Mouse (Mus musculus) hematopoietic multipotent progenitor cell, adult 10-12 weeks (in vitro differentiated cells): Measurements from ENCODE around the gene Csnka2ip. TPM values are rescaled to one million over a fixed set of nuclear protein-coding genes. Genes with fewer than 3 reads are reported as not detected.

Experiments used
- polyA plus RNA-seq: library from polyadenylated mRNA; stranded (reverse); fragments of >175 nt; gene quantifications from 2 replicates; pipeline ENCODE4 v1.2.3, GENCODE M21; 2012; ENCODE audit warnings: low replicate concordance

The Csnka2ip gene
- polyA plus RNA-seq, result not detected in 2 replicates

DNA sequence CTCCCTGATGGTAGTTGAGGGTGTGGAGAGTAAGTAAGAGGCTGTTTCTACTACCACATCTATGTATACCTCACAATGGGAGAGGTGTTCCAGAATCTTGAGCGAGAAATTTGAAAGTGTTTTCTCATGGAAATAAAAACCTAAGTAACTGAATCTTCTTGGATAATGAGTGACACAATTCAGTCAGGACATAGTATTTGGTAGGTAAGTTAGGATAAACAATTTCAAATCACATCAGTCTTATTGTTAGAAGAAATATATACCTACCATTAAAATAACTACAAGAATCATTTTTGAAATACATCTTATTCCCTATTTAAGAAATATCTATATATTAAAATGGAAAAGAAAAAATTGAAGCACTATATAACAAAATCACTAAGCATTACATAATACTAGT, at the start of gene Csnka2ip:
Gene Csnka2ip (minus strand): TSS at position 101 of the 400 bp plus-strand sequence.

Other genes with a start within 250 kb of the Csnka2ip start
- gene 4930453N24Rik, start 168.8 kb upstream of the Csnka2ip start, polyA plus RNA-seq, result 8.6 and 15.1 TPM in 2 replicates
- 1.0 and 1.2 TPM in 2 replicates for gene Zfp654, start 249.2 kb upstream of the Csnka2ip start, polyA plus RNA-seq
- 28.0 and 29.9 TPM in 2 replicates for gene Cggbp1, start 249.6 kb upstream of the Csnka2ip start, polyA plus RNA-seq